8 mouse cellular contexts compared by ENCODE assay signal in genomic region chr1:130715561-130716217, GRCm38 (mm10). TPM values are rescaled to one million over a fixed set of nuclear protein-coding genes. Genes with fewer than 3 reads are reported as not detected.
DNase-seq lines count a peak whose midpoint lies in the region; ATAC-seq and TF ChIP-seq lines count a peak whose summit lies in the region.

Gene Gm29427, minus strand, starts transcription at chr1:130715799.

- H3K27me3 ChIP-seq in CH12.LX (replicated peaks), result no peaks in the 10 kb centered on the region
- H3K27me3 ChIP-seq in forebrain, embryonic 12.5 days, result no peaks in the 10 kb centered on the region
- no peaks in the 10 kb centered on the region for H3K27me3 ChIP-seq in liver, postnatal 0 days (ENCODE audit: insufficient read depth, low read length)
- no peaks in the 10 kb centered on the region for H3K27me3 ChIP-seq in neural tube, embryonic 14.5 days (ENCODE audit: control insufficient read depth, insufficient read depth, low read length)

- H3K27ac ChIP-seq in CH12.LX (ENCODE audit: insufficient read depth, low read depth), result peak within 1 kb of the TSS; percentile 16
- H3K27ac ChIP-seq in forebrain, embryonic 12.5 days, result peak within 1 kb of the TSS; percentile 81
- H3K27ac ChIP-seq in liver, postnatal 0 days (ENCODE audit: low read depth), result peak within 1 kb of the TSS; percentile 83
- peak within 1 kb of the TSS; percentile 71 for H3K27ac ChIP-seq in neural tube, embryonic 14.5 days (ENCODE audit: low read depth, low read length)

- no peak for TF ChIP-seq RAD21 in CH12.LX (IDR thresholded peaks at IDR 0.05; ENCODE audit: low read depth, low read length)

- in situ Hi-C loops in CH12.LX (cut with MboI; ENCODE audit: low pct_ligation_motif_present, low pct_unique_long_range_greater_than_20kb, low sequenced_read_pairs), result loop anchor here (10.0 kb wide), 2 partner anchors 269 to 339 kb away; no protein-coding TSS in a partner anchor

- H3K4me1 ChIP-seq in CH12.LX (ENCODE audit: control insufficient read depth in 1 of 2, insufficient read depth in 2 of 2), result peaks cover 6 to 41% of the 10 kb centered on the region in 2 experiments
- peaks cover 25% of the 10 kb centered on the region for H3K4me1 ChIP-seq in forebrain, embryonic 12.5 days
- H3K4me1 ChIP-seq in liver, postnatal 0 days (ENCODE audit: insufficient read depth), result peaks cover 16% of the 10 kb centered on the region
- peaks cover 7% of the 10 kb centered on the region for H3K4me1 ChIP-seq in neural tube, embryonic 14.5 days (ENCODE audit: control insufficient read depth, insufficient read depth, low read length)

- no peak for TF ChIP-seq EP300 in CH12.LX (IDR thresholded peaks at IDR 0.05; ENCODE audit: low read length)
- TF ChIP-seq EP300 in liver, postnatal 0 days (IDR thresholded peaks at IDR 0.05; ENCODE audit: low read depth), result peak; percentile 83

- H3K36me3 ChIP-seq in CH12.LX (replicated peaks in 1 of 2; ENCODE audit: control insufficient read depth in 1 of 2, insufficient read depth in 1 of 2, low read length in 1 of 2), result peaks cover 0 to 13% of the 10 kb centered on the region in 2 experiments
- H3K36me3 ChIP-seq in forebrain, embryonic 12.5 days (replicated peaks), result peaks cover 6% of the 10 kb centered on the region; the same call in 1 of the 2 replicates
- H3K36me3 ChIP-seq in liver, postnatal 0 days (replicated peaks; ENCODE audit: insufficient read depth, low read length), result peaks cover 21% of the 10 kb centered on the region
- no peaks in the 10 kb centered on the region for H3K36me3 ChIP-seq in neural tube, embryonic 14.5 days (ENCODE audit: control insufficient read depth, insufficient read depth, low read length)

- peak within 1 kb of the TSS; percentile 89 for H3K9ac ChIP-seq in CH12.LX (ENCODE audit: insufficient read depth, low read depth)
- H3K9ac ChIP-seq in forebrain, embryonic 12.5 days, result peak within 1 kb of the TSS; percentile 95
- H3K9ac ChIP-seq in liver, postnatal 0 days (replicated peaks), result peak within 1 kb of the TSS; percentile 99
- H3K9ac ChIP-seq in neural tube, embryonic 14.5 days (replicated peaks; ENCODE audit: low read depth, low read length), result peak within 1 kb of the TSS; percentile 93

- WGBS in forebrain, embryonic 12.5 days, result under 1% methylated on average over 38 of the region's 38 CpGs
- under 1% methylated on average over 38 of the region's 38 CpGs for WGBS in large intestine, adult 2 months
- WGBS in liver, postnatal 0 days (ENCODE audit: insufficient replicate concordance), result under 1% methylated on average over 34 of the region's 38 CpGs
- under 1% methylated on average over 38 of the region's 38 CpGs for WGBS in neural tube, embryonic 14.5 days

- dilution Hi-C loops in CH12.LX (cut with MboI; ENCODE audit: extremely low pct_ligation_motif_present, extremely low pct_unique_long_range_greater_than_20kb, low sequenced_read_pairs), result no loop called here

- H3K4me2 ChIP-seq in CH12.LX (ENCODE audit: insufficient read depth, low read depth, poor library complexity, severe bottlenecking), result peak within 1 kb of the TSS; percentile 49
- H3K4me2 ChIP-seq in forebrain, embryonic 12.5 days, result peak within 1 kb of the TSS; percentile 98
- peak within 1 kb of the TSS; percentile 92 for H3K4me2 ChIP-seq in liver, postnatal 0 days (ENCODE audit: low read depth, low read length)
- H3K4me2 ChIP-seq in neural tube, embryonic 14.5 days (ENCODE audit: low read depth, low read length), result peak within 1 kb of the TSS; percentile 100

- peak within 1 kb of the TSS; percentile 92 to 98 (median 93) for H3K4me3 ChIP-seq in CH12.LX (replicated peaks in 1 of 3; ENCODE audit: low read depth in 2 of 3, low read length in 2 of 3, poor library complexity in 1 of 3)
- H3K4me3 ChIP-seq in forebrain, embryonic 12.5 days (replicated peaks), result peak within 1 kb of the TSS; percentile 87
- H3K4me3 ChIP-seq in liver, postnatal 0 days (ENCODE audit: low read depth, low read length), result peak within 1 kb of the TSS; percentile 100
- H3K4me3 ChIP-seq in neural tube, embryonic 14.5 days (ENCODE audit: low read depth, low read length), result peak within 1 kb of the TSS; percentile 93

- intact Hi-C loops in heart, postnatal 10 days (cut with DNase I), result no loop called here

- H3K9me3 ChIP-seq in CH12.LX (replicated peaks; ENCODE audit: low read length), result no peaks in the 10 kb centered on the region
- no peaks in the 10 kb centered on the region for H3K9me3 ChIP-seq in forebrain, embryonic 12.5 days
- H3K9me3 ChIP-seq in liver, postnatal 0 days (ENCODE audit: low read length), result no peaks in the 10 kb centered on the region
- no peaks in the 10 kb centered on the region for H3K9me3 ChIP-seq in neural tube, embryonic 14.5 days (ENCODE audit: control insufficient read depth, low read length)

- H3K79me2 ChIP-seq in CH12.LX (replicated peaks; ENCODE audit: control insufficient read depth, extremely low read depth, insufficient read depth, poor library complexity, severe bottlenecking), result peaks cover 15% of the 10 kb centered on the region

- no peak for TF ChIP-seq CTCF in CH12.LX (conservative IDR thresholded peaks at IDR 0.05 in 1 of 2, IDR thresholded peaks at IDR 0.05 in 1 of 2; ENCODE audit: low read depth in 2 of 2, low read length in 2 of 2)
- TF ChIP-seq CTCF in liver, postnatal 0 days (IDR thresholded peaks at IDR 0.05; ENCODE audit: low read depth), result no peak

- peak; percentile 75 for TF ChIP-seq POLR2A in CH12.LX (IDR thresholded peaks at IDR 0.05; ENCODE audit: low read depth, low read length)

- peak; percentile 92 for ATAC-seq in forebrain, embryonic 12.5 days (ENCODE audit: low FRiP score)
- ATAC-seq in liver, postnatal 0 days, result peak; percentile 90
- ATAC-seq in neural tube, embryonic 14.5 days (ENCODE audit: low read depth), result peak; percentile 95

- DNase-seq in CH12.LX (ENCODE audit: extremely low read depth), result peak; percentile 93
- peak; percentile 85 for DNase-seq in c-Kit-positive CD71-positive TER-119-negative erythroid progenitor cells, embryonic 14.5 days (ENCODE audit: low read depth)
- peak; percentile 94 to 97 for DNase-seq in heart, postnatal 10 days
- DNase-seq in large intestine, adult 2 months (ENCODE audit: low read depth, low spot score), result peak; percentile 91
- DNase-seq in liver, postnatal 0 days, result peak; percentile 95
- DNase-seq in testis, postnatal 10 days (ENCODE audit: low spot score), result peak; percentile 92

TF ChIP-seq in CH12.LX, 34 proteins besides CTCF, POLR2A, EP300 and RAD21:
- TF ChIP-seq ZKSCAN1 (IDR thresholded peaks at IDR 0.05; ENCODE audit: borderline replicate concordance, low read depth, low read length) (no peak), USF2 (conservative IDR thresholded peaks at IDR 0.05; ENCODE audit: low read depth, low read length) (peak; percentile 89), BHLHE40 (IDR thresholded peaks at IDR 0.05; ENCODE audit: low read depth, low read length) (peak; percentile 58), IRF4 (IDR thresholded peaks at IDR 0.05; ENCODE audit: low read depth, low read length) (peak; percentile 14; the same call in 1 of the 2 replicates), ETS1 (conservative IDR thresholded peaks at IDR 0.05; ENCODE audit: low read depth, low read length) (no peak), UBTF (IDR thresholded peaks at IDR 0.05; ENCODE audit: low read depth, low read length) (no peak), RCOR1 (conservative IDR thresholded peaks at IDR 0.05; ENCODE audit: low read depth, low read length) (no peak), MAZ (IDR thresholded peaks at IDR 0.05; ENCODE audit: low read depth, low read length) (peak; percentile 67; the same call in 1 of the 2 replicates), JUN (IDR thresholded peaks at IDR 0.05; ENCODE audit: insufficient read depth, low read depth, low read length) (no peak), JUND (conservative IDR thresholded peaks at IDR 0.05; ENCODE audit: low read depth, low read length) (no peak), CHD2 (IDR thresholded peaks at IDR 0.05; ENCODE audit: low read length) (peak; percentile 99), MAFK (IDR thresholded peaks at IDR 0.05; ENCODE audit: insufficient replicate concordance, low read length) (no peak), MAX (IDR thresholded peaks at IDR 0.05; ENCODE audit: low read length) (peak; percentile 92), HCFC1 (IDR thresholded peaks at IDR 0.05; ENCODE audit: low read depth, low read length) (peak; percentile 63), MEF2A (IDR thresholded peaks at IDR 0.05; ENCODE audit: borderline replicate concordance, low read depth, low read length) (no peak), TBP (conservative IDR thresholded peaks at IDR 0.05; ENCODE audit: low read depth, low read length) (peak; percentile 74), ZC3H11A (IDR thresholded peaks at IDR 0.05; ENCODE audit: low read depth, low read length) (no peak), KAT2A (IDR thresholded peaks at IDR 0.05; ENCODE audit: insufficient replicate concordance, low read length) (no peak), TCF12 (IDR thresholded peaks at IDR 0.05; ENCODE audit: low read depth, low read length) (no peak), ZNF384 (IDR thresholded peaks at IDR 0.05; ENCODE audit: low read depth, low read length) (no peak), SIN3A (IDR thresholded peaks at IDR 0.05; ENCODE audit: low read length) (peak; percentile 83), NELFE (IDR thresholded peaks at IDR 0.05; ENCODE audit: low read depth, low read length) (peak; percentile 74; the same call in 1 of the 2 replicates), NRF1 (IDR thresholded peaks at IDR 0.05; ENCODE audit: low read depth, low read length) (no peak), USF1 (IDR thresholded peaks at IDR 0.05; ENCODE audit: low read depth, low read length) (peak; percentile 96), POLR2AphosphoS2 (IDR thresholded peaks at IDR 0.05; ENCODE audit: low read depth, low read length) (peak; percentile 67; the same call in 1 of the 2 replicates), MXI1 (IDR thresholded peaks at IDR 0.05; ENCODE audit: low read depth, low read length) (peak; percentile 75), ELF1 (IDR thresholded peaks at IDR 0.05; ENCODE audit: low read depth, low read length) (no peak), E2F4 (IDR thresholded peaks at IDR 0.05; ENCODE audit: insufficient replicate concordance, low read depth, low read length) (no peak)
TF ChIP-seq in CH12.LX: peak in this region for 13.

RNA-seq across cellular contexts. Expression of gene Gm29427, which starts in this region (rescaled TPM):
- not detected in 2 replicates for total RNA-seq in CH12.LX (2012; rRNA removed)
- not detected in 2 replicates for total RNA-seq in CH12.LX (2014; rRNA removed)
- not detected in 2 replicates for polyA plus RNA-seq in CH12.LX (2012; ENCODE audit: insufficient read length, low read depth)
- polyA plus RNA-seq in forebrain, embryonic 12.5 days (2016; fragmentation: Nextera tagmentation; extraction: Ambion mirVana), result not detected in 2 replicates
- not detected for total RNA-seq in heart, postnatal 10 days (2021)
- polyA plus RNA-seq in large intestine, adult 2 months (2012; rRNA removed), result not detected in 2 replicates
- 0.07 TPM in 1 of 2 replicates, not detected in the other for polyA plus RNA-seq in liver, postnatal 0 days (2015; fragmentation: Nextera tagmentation; extraction: Ambion mirVana)
- polyA plus RNA-seq in neural tube, embryonic 14.5 days (2014; fragmentation: Nextera tagmentation; extraction: Ambion mirVana), result not detected in 2 replicates

Comparison
In these comparisons a context has a peak if more than half of its experiments do, and no peak if none do; other contexts are left out.
1. Peak in every context shown above with its lines: DNase-seq, ATAC-seq, H3K4me3 ChIP-seq and H3K27ac ChIP-seq.
2. Peak in DNase-seq, H3K4me3 ChIP-seq, H3K27ac ChIP-seq, H3K9ac ChIP-seq and H3K4me2 ChIP-seq in CH12.LX; RNA of the gene not detected or under 1 TPM.
3. Peak in ATAC-seq, H3K4me3 ChIP-seq, H3K27ac ChIP-seq, H3K9ac ChIP-seq and H3K4me2 ChIP-seq in forebrain, embryonic 12.5 days; RNA of the gene not detected or under 1 TPM.
4. Peak in DNase-seq in heart, postnatal 10 days; RNA of the gene not detected or under 1 TPM.
5. Peak in DNase-seq in large intestine, adult 2 months; RNA of the gene not detected or under 1 TPM.
6. Peak in DNase-seq, ATAC-seq, H3K4me3 ChIP-seq, H3K27ac ChIP-seq, H3K9ac ChIP-seq and H3K4me2 ChIP-seq in liver, postnatal 0 days; RNA of the gene not detected or under 1 TPM.
7. Peak in ATAC-seq, H3K4me3 ChIP-seq, H3K27ac ChIP-seq, H3K9ac ChIP-seq and H3K4me2 ChIP-seq in neural tube, embryonic 14.5 days; RNA of the gene not detected or under 1 TPM.
8. H3K27ac ChIP-seq: peak in every context shown above with its lines; median percentile 83 in liver, postnatal 0 days; 81 in forebrain, embryonic 12.5 days; 71 in neural tube, embryonic 14.5 days; 16 in CH12.LX.
9. H3K4me2 ChIP-seq: peak in every context shown above with its lines; median percentile 100 in neural tube, embryonic 14.5 days; 98 in forebrain, embryonic 12.5 days; 92 in liver, postnatal 0 days; 49 in CH12.LX.